Mouse (Mus musculus) liver, postnatal 0 days (tissue): ENCODE results near the gene Smim23.

Experiments
- CTCF ChIP-seq: sonication (generic); IDR thresholded peaks from 2 replicates; pipeline ENCODE4 v1.5.1; 2016; ENCODE audit warnings: antibody characterized with exemption, low read depth
- EP300 ChIP-seq: IDR thresholded peaks from 2 replicates; pipeline ENCODE4 v1.6.1; 2016; ENCODE audit warnings: antibody characterized with exemption, low read depth, mild to moderate bottlenecking

- TF ChIP-seq EP300 (no peak), CTCF (no peak)
Observed at GRCm38 (mm10) chr11:32768642-32769343, 55.6 kb downstream of the Smim23 start.
